Mouse (Mus musculus) G1E (cell line): ENCODE measurements around the gene Abca1. TPM values are rescaled to one million over a fixed set of nuclear protein-coding genes. Genes with fewer than 3 reads are reported as not detected.

Experiments used
- ATAC-seq: 2 replicates; pipeline ENCODE4 v1.8.0; 2016; ENCODE audit warnings: mild to moderate bottlenecking; ENCODE audit not compliant: insufficient number of reproducible peaks, poor library complexity, low FRiP score, severe bottlenecking; ENCODE audit errors: extremely low read depth
- DNase-seq: peaks from one replicate; pipeline ENCODE4 v3.0.0; 2012; ENCODE audit warnings: low spot score
- H3K27me3 ChIP-seq: 2 replicates; pipeline ENCODE4 v1.6.1; 2012; ENCODE audit warnings: mild to moderate bottlenecking, low read length, inconsistent platforms; ENCODE audit not compliant: insufficient read depth
- H3K36me3 ChIP-seq: replicated peaks from 2 replicates; pipeline ENCODE3; 2012; ENCODE audit warnings: mild to moderate bottlenecking, inconsistent platforms
- H3K4me1 ChIP-seq: 2 replicates; pipeline ENCODE4 v1.6.1; 2012; ENCODE audit warnings: low read depth, low read length, inconsistent platforms, mixed read lengths; ENCODE audit not compliant: insufficient read depth
- H3K4me3 ChIP-seq: 2 replicates; pipeline ENCODE4 v1.5.1; 2012; ENCODE audit warnings: low read depth, mild to moderate bottlenecking, inconsistent platforms, low read length, moderate library complexity, mixed read lengths
- H3K9me3 ChIP-seq: replicated peaks from 2 replicates; pipeline ENCODE4 v1.6.1; 2012; ENCODE audit warnings: inconsistent platforms
- CTCF ChIP-seq: IDR thresholded peaks from 2 replicates; pipeline ENCODE4 v1.5.1; 2012; ENCODE audit warnings: low read depth, low read length, inconsistent platforms, mixed read lengths
- GATA1 ChIP-seq: IDR thresholded peaks from 2 replicates; pipeline ENCODE4 v1.6.1; 2012; ENCODE audit warnings: borderline replicate concordance, low read length, inconsistent platforms, mixed read lengths
- GATA2 ChIP-seq: IDR thresholded peaks from 2 replicates; pipeline ENCODE4 v1.6.1; 2012; ENCODE audit warnings: low read depth, low read length, inconsistent platforms, borderline replicate concordance
- POLR2AphosphoS5 ChIP-seq: IDR thresholded peaks from 2 replicates; pipeline ENCODE4 v1.6.1; 2012; ENCODE audit warnings: low read depth, low read length, inconsistent platforms; ENCODE audit not compliant: insufficient replicate concordance
- TAL1 ChIP-seq: conservative IDR thresholded peaks from 2 replicates; pipeline ENCODE4 v1.6.1; 2012; ENCODE audit warnings: low read depth, low read length, inconsistent platforms, mixed read lengths
- polyA plus RNA-seq: library from polyadenylated mRNA; stranded (reverse); fragments of >175 nt; gene quantifications from 2 replicates; pipeline ENCODE4 v1.2.3, GENCODE M21; 2012
- total RNA-seq, 2 experiments: library from RNA; stranded (forward) in 1 of 2; stranded (reverse) in 1 of 2; fragments of 200-1000 nt in 1 of 2; fragments of >200 nt in 1 of 2; fragmentation: Nextera tagmentation in 1 of 2; gene quantifications; 2 replicates each; pipeline ENCODE4 v1.2.3; 2014 to 2017

The Abca1 gene
- total and polyA plus RNA-seq, 3 experiments = 2.1 to 23.0 (median 4.6) TPM

- peaks cover 86% of the 10 kb centered on the region for H3K36me3 ChIP-seq
- peaks cover 63% of the 10 kb centered on the region for H3K4me1 ChIP-seq
- no peak overlapping the region for H3K4me3 ChIP-seq
- no peak for TF ChIP-seq CTCF
- no peak for TF ChIP-seq GATA2
- no peak for TF ChIP-seq POLR2AphosphoS5
- TF ChIP-seq GATA1 = no peak
- TF ChIP-seq TAL1 = peak; percentile 83
- H3K9me3 ChIP-seq = peaks cover 8% of the 10 kb centered on the region
- ATAC-seq = peak; percentile 75
- peak; percentile 26 for DNase-seq
- H3K27me3 ChIP-seq = no peaks in the 10 kb centered on the region
Measured at GRCm38 (mm10) chr4:53129716-53130301, 29.9 kb downstream of the Abca1 start.

DNA sequence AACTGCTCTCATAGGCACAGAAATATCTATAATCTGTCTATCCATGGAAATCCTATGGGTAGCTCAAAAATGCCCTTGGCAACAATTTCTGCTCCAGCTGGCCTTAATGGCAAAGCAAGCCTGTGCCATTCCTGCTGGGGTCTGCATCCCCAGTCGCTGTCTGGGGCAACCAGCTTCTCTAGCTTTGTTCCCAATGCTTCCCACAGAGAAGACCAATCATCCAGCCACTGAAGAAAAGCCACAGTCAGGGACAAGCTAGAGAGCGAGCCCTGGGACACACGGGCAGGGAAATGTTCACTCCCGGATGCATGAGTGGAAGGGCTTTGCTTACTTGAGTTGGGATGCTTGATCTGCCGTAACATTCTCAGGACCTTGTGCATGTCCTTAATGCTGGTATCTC, 32.4 kb downstream of the Abca1 start:
- DNase-seq (no peak), ATAC-seq (no peak)
- Histone ChIP-seq H3K36me3 (peaks cover 98% of the 10 kb centered on the region), H3K27me3 (no peaks in the 10 kb centered on the region), H3K9me3 (peaks cover 8% of the 10 kb centered on the region), H3K4me3 (no peak overlapping the region), H3K4me1 (peaks cover 74% of the 10 kb centered on the region)
- TF ChIP-seq TAL1 = no peak
- TF ChIP-seq GATA1 = no peak
- TF ChIP-seq CTCF = no peak
- TF ChIP-seq GATA2 = no peak
- no peak for TF ChIP-seq POLR2AphosphoS5

DNA sequence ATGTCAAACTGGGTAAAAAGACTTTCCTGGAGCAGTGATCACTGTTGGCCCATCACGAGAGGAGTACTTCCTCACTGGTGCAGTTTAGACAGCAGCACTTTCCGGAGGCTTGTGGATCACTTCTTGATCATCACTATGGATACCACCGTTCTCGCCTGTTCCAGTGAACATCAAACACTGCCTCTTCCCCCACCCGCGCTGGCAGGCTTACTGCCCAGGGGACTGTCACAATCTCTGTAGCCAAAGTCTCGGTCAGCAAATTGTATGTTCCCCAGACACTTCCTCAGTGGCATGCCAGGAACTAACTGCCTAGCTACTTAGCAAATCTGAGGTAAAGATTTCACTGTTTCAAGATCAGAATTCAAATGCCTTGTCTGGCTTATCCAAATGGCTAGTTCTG, 32.9 kb downstream of the Abca1 start:
- Histone ChIP-seq H3K27me3 (no peaks in the 10 kb centered on the region), H3K4me3 (no peak overlapping the region), H3K9me3 (peaks cover 8% of the 10 kb centered on the region), H3K36me3 (peaks cover 95% of the 10 kb centered on the region), H3K4me1 (peaks cover 74% of the 10 kb centered on the region)
- no peak for ATAC-seq
- TF ChIP-seq POLR2AphosphoS5 = no peak
- no peak for TF ChIP-seq TAL1
- no peak for TF ChIP-seq GATA1
- no peak for TF ChIP-seq GATA2
- no peak for TF ChIP-seq CTCF
- no peak for DNase-seq

DNA sequence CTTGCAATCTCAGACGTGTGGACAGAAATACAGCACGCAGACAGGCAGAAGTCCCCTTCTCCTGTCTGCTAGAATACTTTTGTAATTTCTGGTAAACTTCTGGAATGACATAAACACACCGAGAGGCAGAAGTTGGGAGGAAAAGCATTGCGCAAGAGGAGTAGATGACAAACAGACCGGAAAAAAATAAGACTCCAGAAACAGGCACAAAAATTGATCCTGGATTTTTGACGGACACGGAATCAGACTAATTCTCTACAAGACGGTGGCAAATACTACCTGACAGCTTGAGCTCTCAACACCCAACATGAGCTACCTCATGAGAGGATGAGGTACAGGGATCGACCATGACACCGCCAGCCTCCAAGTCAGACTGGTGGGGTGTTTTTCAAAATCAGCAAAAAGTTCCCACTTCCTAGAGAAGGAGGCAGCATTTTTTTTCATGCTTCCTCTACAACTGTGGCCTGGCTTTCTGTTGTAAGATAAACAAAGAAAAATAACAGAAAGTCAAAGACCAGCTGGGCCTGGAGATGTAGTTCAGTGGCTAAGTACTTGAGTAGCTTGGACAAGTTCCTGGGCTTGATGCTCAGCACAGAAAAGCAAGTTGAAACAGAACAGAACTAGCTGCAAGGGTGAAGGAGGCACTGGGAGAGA, 34.7 kb downstream of the Abca1 start:
- peaks cover 74% of the 10 kb centered on the region for H3K4me1 ChIP-seq
- H3K36me3 ChIP-seq = peaks cover 84% of the 10 kb centered on the region
- TF ChIP-seq POLR2AphosphoS5 (no peak), CTCF (no peak), TAL1 (no peak), GATA2 (no peak), GATA1 (no peak)
- no peak overlapping the region for H3K4me3 ChIP-seq
- H3K27me3 ChIP-seq = no peaks in the 10 kb centered on the region
- H3K9me3 ChIP-seq = peaks cover 8% of the 10 kb centered on the region
- DNase-seq (no peak), ATAC-seq (no peak)

DNA sequence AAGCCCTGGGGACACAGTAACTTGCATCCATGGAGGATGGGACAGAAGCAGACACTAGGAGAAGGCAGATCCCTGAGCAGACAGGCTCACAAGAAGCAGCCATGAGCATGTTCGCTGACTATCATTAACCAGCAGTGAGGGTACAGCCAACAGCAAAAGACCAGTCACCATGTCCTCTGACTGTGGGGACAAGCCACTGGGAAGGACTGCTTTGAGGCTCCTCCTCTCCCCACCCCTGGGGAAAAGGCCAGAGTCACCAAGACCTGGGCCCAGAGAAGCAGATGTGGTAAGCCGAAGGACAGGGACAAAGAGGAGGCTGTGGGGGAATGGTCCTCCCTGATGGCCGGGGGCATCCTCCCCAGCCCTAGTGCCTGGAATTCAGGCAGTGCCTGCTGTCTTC, 37.4 kb downstream of the Abca1 start:
- DNase-seq (peak; percentile 15), ATAC-seq (no peak)
- peaks cover 73% of the 10 kb centered on the region for H3K36me3 ChIP-seq
- H3K9me3 ChIP-seq = peaks cover 7% of the 10 kb centered on the region
- H3K4me1 ChIP-seq = peaks cover 79% of the 10 kb centered on the region
- no peak for TF ChIP-seq GATA1
- TF ChIP-seq POLR2AphosphoS5 = no peak
- TF ChIP-seq TAL1 = no peak
- no peak for TF ChIP-seq GATA2
- TF ChIP-seq CTCF = no peak
- peak overlapping the region; percentile 34; the same call in 1 of the 2 replicates for H3K4me3 ChIP-seq
- no peaks in the 10 kb centered on the region for H3K27me3 ChIP-seq

- Histone ChIP-seq H3K4me3 (peak overlapping the region; percentile 46; the same call in 1 of the 2 replicates), H3K27me3 (no peaks in the 10 kb centered on the region), H3K4me1 (peaks cover 85% of the 10 kb centered on the region), H3K9me3 (peaks cover 2% of the 10 kb centered on the region), H3K36me3 (peaks cover 71% of the 10 kb centered on the region)
- DNase-seq (peak; percentile 57), ATAC-seq (peak; percentile 43)
- TF ChIP-seq GATA2 (no peak), CTCF (no peak), TAL1 (no peak), POLR2AphosphoS5 (no peak), GATA1 (no peak)
Measured at GRCm38 (mm10) chr4:53121516-53122227, 38.0 kb downstream of the Abca1 start.
